Mouse (Mus musculus) kidney, embryonic 15.5 days (tissue): ENCODE measurements at regions not wholly inside any gene's neighbourhood (a gene's known extent, or its start where the extent isn't known, plus 50 kb on each side); places are given as distances from the start of the nearest gene placed in this dataset.

Experiments used
- ATAC-seq: fragments of 200-750 bp; cut with Nextera tagmentation; replicated peaks from 2 replicates; pipeline ENCODE4 v1.8.0; 2017; ENCODE audit warnings: moderate TSS enrichment; ENCODE audit not compliant: low FRiP score
- H3K27ac ChIP-seq: fragments of 300-500 bp; sonication (generic); 2 replicates; pipeline ENCODE4 v1.5.1; 2015; ENCODE audit warnings: mild to moderate bottlenecking, inconsistent platforms
- H3K27me3 ChIP-seq: fragments of 300-500 bp; sonication (generic); 2 replicates; pipeline ENCODE4 v1.6.1; 2015; ENCODE audit warnings: inconsistent platforms
- H3K36me3 ChIP-seq: fragments of 300-500 bp; sonication (generic); 2 replicates; pipeline ENCODE4 v1.6.1; 2015; ENCODE audit warnings: inconsistent platforms
- H3K4me1 ChIP-seq: fragments of 300-500 bp; sonication (generic); 2 replicates; pipeline ENCODE4 v1.6.1; 2015; ENCODE audit warnings: inconsistent platforms
- H3K4me2 ChIP-seq: fragments of 300-500 bp; sonication (generic); 2 replicates; pipeline ENCODE4 v1.6.1; 2015; ENCODE audit warnings: moderate library complexity, mild to moderate bottlenecking, inconsistent platforms
- H3K4me3 ChIP-seq: fragments of 300-500 bp; sonication (generic); replicated peaks from 2 replicates; pipeline ENCODE4 v1.5.1; 2015; ENCODE audit warnings: mild to moderate bottlenecking, inconsistent platforms
- H3K9ac ChIP-seq: fragments of 300-500 bp; sonication (generic); 2 replicates; pipeline ENCODE4 v1.6.1; 2015; ENCODE audit warnings: mild to moderate bottlenecking, inconsistent platforms
- H3K9me3 ChIP-seq: fragments of 300-500 bp; sonication (generic); replicated peaks from 2 replicates; pipeline ENCODE4 v1.6.1; 2016; ENCODE audit warnings: inconsistent platforms
- WGBS: fragments of 180-500 bp; shearing (Covaris S2); methylation state at CpG from one replicate; pipeline ENCODE4 v1.1.7; 2015; ENCODE audit warnings: mixed read lengths; 5-methylcytosine and 5-hydroxymethylcytosine counted together

DNA sequence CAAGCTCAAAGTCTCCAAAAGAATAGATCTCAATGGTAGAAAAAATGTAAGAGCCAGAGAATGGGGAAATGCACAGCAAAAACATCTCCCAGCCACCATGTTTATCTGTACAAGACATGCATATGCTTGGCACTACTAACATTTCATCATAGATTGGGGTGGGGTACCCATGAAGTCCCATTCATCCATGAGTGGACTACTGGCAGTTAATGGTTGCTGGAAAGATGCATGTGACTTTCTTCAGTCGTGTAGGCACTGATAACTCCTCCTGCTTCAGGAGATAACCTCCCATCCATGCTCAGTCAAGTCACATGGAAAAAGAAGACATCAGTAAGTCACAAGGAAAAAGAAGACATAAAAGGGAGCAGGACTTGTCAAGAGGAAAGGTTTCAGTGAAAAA lies 65.3 kb downstream of the Lpar4 start:
- Histone ChIP-seq H3K9me3 (no peaks in the 10 kb centered on the region), H3K4me2 (no peak overlapping the region), H3K36me3 (no peaks in the 10 kb centered on the region), H3K9ac (no peak overlapping the region), H3K27ac (no peak overlapping the region), H3K4me3 (no peak overlapping the region), H3K4me1 (no peaks in the 10 kb centered on the region), H3K27me3 (peaks cover 4% of the 10 kb centered on the region; the same call in 1 of the 2 replicates)
- 70% methylated on average over 1 of the region's 1 CpGs for WGBS
- ATAC-seq: no peak

DNA sequence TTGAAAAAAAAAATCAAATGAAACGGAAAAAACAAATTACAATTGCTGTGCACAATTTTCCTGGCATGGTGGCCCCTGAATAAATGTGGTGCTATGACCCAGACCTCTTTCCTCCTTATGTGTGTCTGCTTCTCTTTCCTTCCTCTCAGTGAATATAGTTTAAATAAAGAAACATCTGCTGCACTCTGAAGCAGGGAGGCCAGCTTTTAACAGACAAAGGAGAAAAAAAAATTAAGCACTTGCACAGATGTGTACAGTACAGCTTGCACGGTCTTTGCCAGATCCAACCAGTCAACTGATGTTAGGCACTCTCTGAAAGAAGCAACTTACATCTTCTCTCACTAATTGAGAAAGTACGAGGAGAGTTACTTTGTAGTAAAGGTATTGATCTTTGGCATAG lies 66.4 kb downstream of the Lpar4 start:
- no peak overlapping the region for H3K4me3 ChIP-seq
- no peak overlapping the region for H3K4me2 ChIP-seq
- peaks cover 4% of the 10 kb centered on the region; the same call in 1 of the 2 replicates for H3K27me3 ChIP-seq
- no peaks in the 10 kb centered on the region for H3K36me3 ChIP-seq
- 68% methylated on average over 3 of the region's 3 CpGs for WGBS
- H3K9me3 ChIP-seq: no peaks in the 10 kb centered on the region
- no peak overlapping the region for H3K9ac ChIP-seq
- ATAC-seq: 0 out of 2 replicates have a peak, but pooled peaks have one; percentile 43
- H3K27ac ChIP-seq: no peak overlapping the region
- H3K4me1 ChIP-seq: no peaks in the 10 kb centered on the region

DNA sequence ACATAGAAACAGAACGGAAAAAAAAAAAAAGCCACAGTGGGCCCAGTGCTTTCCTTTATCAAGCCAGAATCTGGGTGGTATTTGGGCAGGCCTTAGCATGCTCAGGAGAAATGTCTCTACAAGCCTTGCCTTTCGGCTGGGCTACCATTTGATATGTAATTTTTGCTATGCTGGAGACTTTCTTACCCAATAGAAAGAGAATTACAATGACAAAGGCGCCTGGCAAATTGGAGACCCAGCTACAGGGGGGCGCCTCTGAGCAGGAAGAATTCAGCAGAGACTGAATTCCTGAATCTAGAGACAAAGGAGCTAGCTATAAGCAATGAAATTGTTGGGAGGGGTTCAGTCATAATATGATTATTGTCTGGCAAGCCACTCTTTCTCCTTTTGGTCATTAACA lies 67.4 kb downstream of the Lpar4 start:
- Histone ChIP-seq H3K36me3 (no peaks in the 10 kb centered on the region), H3K4me3 (no peak overlapping the region)
- WGBS: 42% methylated on average over 4 of the region's 4 CpGs

DNA sequence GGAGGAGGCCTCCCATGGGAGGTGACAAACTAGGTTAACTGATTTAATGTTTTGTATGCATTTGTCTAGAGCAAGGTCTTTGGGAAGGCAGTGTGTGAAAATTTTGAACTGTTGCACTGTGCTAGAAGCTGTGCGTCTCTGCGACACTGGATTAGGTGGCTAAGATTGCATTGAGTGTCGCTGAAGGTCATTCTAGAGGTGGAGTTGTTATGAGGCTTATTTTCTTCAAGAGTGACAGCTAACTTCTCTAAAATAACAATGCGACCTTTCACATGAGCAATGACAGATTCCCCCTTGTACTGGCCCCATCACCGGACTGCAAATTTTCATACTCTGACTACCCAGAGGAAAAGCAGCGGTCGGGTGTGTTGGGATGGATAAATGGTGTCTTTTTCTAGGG lies 83.8 kb upstream of the P2ry10 start:
- no peaks in the 10 kb centered on the region for H3K36me3 ChIP-seq
- no peak overlapping the region for H3K4me2 ChIP-seq
- H3K9me3 ChIP-seq: no peaks in the 10 kb centered on the region
- H3K4me3 ChIP-seq: no peak overlapping the region
- H3K27ac ChIP-seq: no peak overlapping the region
- H3K4me1 ChIP-seq: no peaks in the 10 kb centered on the region
- no peak overlapping the region for H3K9ac ChIP-seq
- ATAC-seq: no peak
- no peaks in the 10 kb centered on the region for H3K27me3 ChIP-seq
- 67% methylated on average over 7 of the region's 7 CpGs for WGBS

More for the DNA sequence above, 67.4 kb downstream of the Lpar4 start:
- no peak for ATAC-seq
- Histone ChIP-seq H3K27me3 (peaks cover 4% of the 10 kb centered on the region; the same call in 1 of the 2 replicates), H3K27ac (no peak overlapping the region), H3K4me1 (no peaks in the 10 kb centered on the region), H3K9me3 (no peaks in the 10 kb centered on the region), H3K4me2 (no peak overlapping the region), H3K9ac (no peak overlapping the region)

DNA sequence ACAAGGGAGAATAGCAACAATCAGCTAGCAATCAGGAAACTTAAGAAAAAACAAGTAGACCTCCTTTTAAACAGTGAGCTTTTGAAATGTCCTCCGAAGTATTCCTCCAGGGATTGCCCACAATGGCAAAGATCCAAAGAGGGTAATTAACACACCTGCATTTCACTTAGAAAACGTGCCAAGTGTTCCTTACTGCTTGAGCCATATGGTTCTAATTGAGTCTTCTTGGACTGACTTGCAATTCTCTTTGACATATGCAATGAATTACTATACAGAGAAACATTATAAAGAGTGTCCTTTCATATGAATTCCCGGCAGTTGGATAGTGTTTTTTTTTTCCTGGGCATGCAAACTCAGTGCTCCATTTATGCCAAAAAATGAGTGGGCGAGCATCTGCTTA lies 79.3 kb upstream of the P2ry10 start:
- no peak overlapping the region for H3K9ac ChIP-seq
- no peak overlapping the region for H3K27ac ChIP-seq
- no peak for ATAC-seq
- H3K4me3 ChIP-seq: no peak overlapping the region
- no peak overlapping the region for H3K4me2 ChIP-seq
- no peaks in the 10 kb centered on the region for H3K4me1 ChIP-seq
- 55% methylated on average over 4 of the region's 4 CpGs for WGBS
- no peaks in the 10 kb centered on the region for H3K9me3 ChIP-seq
- H3K27me3 ChIP-seq: no peaks in the 10 kb centered on the region
- H3K36me3 ChIP-seq: no peaks in the 10 kb centered on the region

DNA sequence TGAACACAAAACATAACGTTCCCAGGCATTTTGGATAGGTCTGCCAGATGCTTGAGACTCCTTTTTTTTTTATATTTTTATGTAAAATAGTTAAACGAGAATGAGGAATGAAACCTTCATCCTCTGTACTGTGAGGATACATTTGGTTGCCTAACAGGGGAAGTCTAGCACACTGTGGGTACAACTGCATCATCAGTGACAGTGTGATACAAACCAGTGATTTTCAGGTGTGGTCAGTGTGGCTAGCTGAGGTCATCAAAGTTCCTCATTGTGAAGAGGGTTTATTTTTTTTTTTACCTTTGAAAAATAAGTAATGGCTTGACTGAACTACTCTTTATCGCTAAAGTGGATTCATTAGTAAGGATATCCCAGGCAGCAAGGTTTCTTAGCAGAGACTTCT lies 75.7 kb upstream of the P2ry10 start:
- H3K9ac ChIP-seq: no peak overlapping the region
- H3K9me3 ChIP-seq: no peaks in the 10 kb centered on the region
- no peak for ATAC-seq
- H3K27ac ChIP-seq: no peak overlapping the region
- 77% methylated on average over 3 of the region's 3 CpGs for WGBS
- H3K4me2 ChIP-seq: no peak overlapping the region
- no peaks in the 10 kb centered on the region for H3K36me3 ChIP-seq
- H3K27me3 ChIP-seq: no peaks in the 10 kb centered on the region
- H3K4me1 ChIP-seq: no peaks in the 10 kb centered on the region
- no peak overlapping the region for H3K4me3 ChIP-seq

DNA sequence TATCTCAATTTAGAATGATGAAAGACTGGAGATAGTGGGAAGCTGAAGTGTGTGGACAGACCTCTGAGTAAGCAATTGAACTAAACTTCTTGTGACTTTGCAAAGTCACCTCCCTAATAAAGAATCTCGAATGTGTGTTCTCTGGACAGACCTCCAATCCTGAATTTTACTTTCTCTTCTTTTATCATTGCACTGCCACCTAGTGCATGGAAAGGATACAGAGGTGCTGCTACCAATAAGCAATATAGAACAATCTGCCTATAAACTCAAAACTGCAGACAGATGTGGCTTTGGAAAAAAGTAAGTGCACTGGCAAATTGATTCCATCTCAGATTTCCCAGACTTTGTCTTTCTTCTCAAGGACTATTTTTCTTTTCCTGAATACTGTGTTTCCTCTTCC lies 73.0 kb upstream of the P2ry10 start:
- H3K36me3 ChIP-seq: no peaks in the 10 kb centered on the region
- no peak overlapping the region for H3K4me2 ChIP-seq
- no peaks in the 10 kb centered on the region for H3K27me3 ChIP-seq
- no peak overlapping the region for H3K9ac ChIP-seq
- no peaks in the 10 kb centered on the region for H3K4me1 ChIP-seq
- H3K4me3 ChIP-seq: no peak overlapping the region
- ATAC-seq: no peak
- no peak overlapping the region for H3K27ac ChIP-seq
- H3K9me3 ChIP-seq: no peaks in the 10 kb centered on the region
- 9% methylated on average over 1 of the region's 1 CpGs for WGBS

DNA sequence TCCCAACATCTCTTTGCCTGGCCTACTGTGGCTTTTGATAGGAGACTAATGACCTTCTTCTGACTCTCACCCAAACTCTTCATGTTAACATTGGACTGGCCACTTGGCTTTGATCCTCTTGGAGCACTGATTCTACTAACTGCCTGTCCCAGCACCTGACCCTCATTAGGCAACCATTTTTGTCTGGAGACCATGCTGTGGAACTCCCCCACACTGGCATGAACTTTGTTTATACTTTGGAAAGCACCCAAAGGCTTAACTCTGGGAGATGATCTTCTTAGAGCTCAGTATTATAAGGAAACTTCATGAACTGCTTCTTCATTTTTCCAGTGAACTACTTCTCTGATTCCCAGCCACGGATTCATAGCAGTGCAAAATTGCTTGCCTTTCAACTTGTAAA lies 56.6 kb upstream of the P2ry10 start:
- no peak for ATAC-seq
- Histone ChIP-seq H3K4me3 (no peak overlapping the region), H3K36me3 (no peaks in the 10 kb centered on the region), H3K9ac (no peak overlapping the region), H3K27ac (no peak overlapping the region), H3K4me2 (no peak overlapping the region), H3K27me3 (no peaks in the 10 kb centered on the region), H3K9me3 (no peaks in the 10 kb centered on the region), H3K4me1 (no peaks in the 10 kb centered on the region)
- 66% methylated on average over 1 of the region's 1 CpGs for WGBS

DNA sequence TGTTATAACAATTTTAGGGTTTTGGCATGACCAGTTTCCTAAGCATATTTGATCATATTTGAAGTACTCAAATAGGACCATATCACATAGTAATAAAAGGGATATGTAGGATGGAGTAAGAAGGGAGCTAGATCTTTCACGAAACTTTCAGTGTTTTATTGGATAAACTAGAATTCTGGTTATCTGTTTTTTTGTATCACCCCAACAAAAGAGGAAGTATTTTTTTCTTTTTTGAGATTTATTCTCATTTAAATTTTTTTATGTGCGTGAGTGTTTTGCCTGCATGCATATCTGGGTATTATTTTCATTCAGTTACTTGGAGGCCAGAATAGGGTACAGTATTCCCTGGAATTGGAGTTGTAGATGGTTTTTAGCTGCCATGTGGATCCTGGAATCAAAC lies 50.3 kb upstream of the P2ry10 start:
- no peak overlapping the region for H3K4me2 ChIP-seq
- WGBS: 82% methylated on average over 2 of the region's 2 CpGs
- H3K4me3 ChIP-seq: no peak overlapping the region
- no peaks in the 10 kb centered on the region for H3K4me1 ChIP-seq
- no peaks in the 10 kb centered on the region for H3K9me3 ChIP-seq
- no peak overlapping the region for H3K27ac ChIP-seq
- no peaks in the 10 kb centered on the region for H3K36me3 ChIP-seq
- ATAC-seq: no peak
- H3K27me3 ChIP-seq: no peaks in the 10 kb centered on the region
- no peak overlapping the region for H3K9ac ChIP-seq
